ENCODE assay signal across 12 mouse cellular contexts in the genomic region with DNA sequence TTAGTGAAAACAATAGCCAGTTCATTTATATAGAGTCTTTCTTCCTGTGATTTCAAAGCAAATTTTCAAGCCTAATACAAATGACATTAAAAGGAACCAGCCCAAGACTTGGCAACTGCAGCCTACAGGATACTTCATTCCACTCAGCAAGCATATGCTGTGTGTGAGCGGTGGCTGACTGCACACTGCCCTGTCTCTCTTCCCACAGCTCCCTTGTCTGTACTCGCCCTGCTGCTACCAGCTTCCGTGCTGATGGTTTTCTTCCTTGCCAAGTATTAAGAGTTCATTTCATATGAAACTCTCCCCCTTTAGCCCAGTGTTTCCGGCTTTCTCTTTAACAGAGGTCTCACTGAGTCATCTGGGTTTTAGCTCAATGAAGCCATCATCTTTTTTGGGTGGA.
DNase-seq lines count a peak whose midpoint lies in the region.
"Had no signal": no experiment of that assay in that cellular context is flagged by ENCODE, and none has a peak within 500 bp of the region (broad histone marks: within the 10 kb centered on the region; RNA-seq: fewer than 3 reads in every experiment).

No protein-coding gene starts in this region.

- DNase-seq in heart, adult 8-10 months (ENCODE audit: low spot score), result peak; percentile 30
- DNase-seq in heart, postnatal 14 days, result no peak
- peak; percentile 18 for DNase-seq in layer of hippocampus, adult 9-11 months
- no peak for DNase-seq in layer of hippocampus, postnatal 14 days (ENCODE audit: low spot score in 2 of 2)
- peak; percentile 3 to 13 for DNase-seq in right cerebral cortex, adult 2 months (ENCODE audit: low spot score in 2 of 2)
- no peak for DNase-seq in right cerebral cortex, postnatal 14 days
- peak; percentile 32 for DNase-seq in heart, postnatal 4 days
- DNase-seq in thymus, postnatal 10 days (ENCODE audit: low spot score in 2 of 2), result no peak
- DNase-seq: adrenal gland, adult 8-10 months; cerebellum, adult 2 months; gastrocnemius, postnatal 10 days; thymus, postnatal 36 days had no signal

- intact Hi-C loops in heart, postnatal 14 days (cut with DNase I), result no loop called here

Comparison
In these comparisons a context has a peak if more than half of its experiments do, and no peak if none do; other contexts are left out.
1. DNase-seq: peak in heart, adult 8-10 months (single experiment), layer of hippocampus, adult 9-11 months (single experiment), right cerebral cortex, adult 2 months (2 of 2) and heart, postnatal 4 days (single experiment); none in heart, postnatal 14 days (0 of 2), layer of hippocampus, postnatal 14 days (0 of 2), right cerebral cortex, postnatal 14 days (single experiment) and thymus, postnatal 10 days (0 of 2).